Mouse (Mus musculus) megakaryocyte, embryonic 14.5 days (primary cell): ENCODE measurements around the gene Pde2a.

Experiments
- FLI1 ChIP-seq: IDR thresholded peaks from 2 replicates; pipeline ENCODE4 v1.6.1; 2012; ENCODE audit warnings: low read length, inconsistent platforms, mixed read lengths
- GATA1 ChIP-seq: IDR thresholded peaks from 3 replicates; pipeline ENCODE4 v1.6.1; 2012; ENCODE audit warnings: mixed read lengths, low read length, inconsistent platforms, borderline replicate concordance

GRCm38 (mm10) chr7:101427736-101428135 is 6.2 kb downstream of the Pde2a start:
- TF ChIP-seq GATA1 (no peak), FLI1 (no peak)
